26 mouse cellular contexts compared by ENCODE assay signal in genomic region chr10:29592906-29593305, GRCm38 (mm10). TPM values are rescaled to one million over a fixed set of nuclear protein-coding genes. Genes with fewer than 3 reads are reported as not detected.
A peak's percentile ranks its signal among the peaks of the same experiment; 100 is the strongest.
DNase-seq lines count a peak whose midpoint lies in the region; ATAC-seq lines count a peak whose summit lies in the region.
"Had no signal": no experiment of that assay in that cellular context is flagged by ENCODE, and none has a peak within 500 bp of the region (broad histone marks: within the 10 kb centered on the region; RNA-seq: fewer than 3 reads in every experiment).

No protein-coding gene starts in this region.

- peak; percentile 61; the same call in 1 of the 2 replicates for ATAC-seq in kidney, embryonic 16.5 days (ENCODE audit: low FRiP score, low TSS enrichment)
- ATAC-seq: activated CD4-positive, CD25-positive, alpha-beta regulatory T cell, adult 4 months; forebrain, embryonic 14.5 days; forebrain, postnatal 0 days had no signal

- 17% methylated on average over 3 of the region's 3 CpGs for WGBS in kidney, embryonic 16.5 days

- peak; percentile 20 for DNase-seq in embryo, embryonic 10 days (ENCODE audit: low spot score)
- DNase-seq in embryo, embryonic 9.5 days (ENCODE audit: extremely low spot score) = no peak
- DNase-seq in kidney, postnatal 14 days = no peak
- peak; percentile 37 for DNase-seq in embryo, embryonic 11.5 days (ENCODE audit: low read depth, low spot score)
- peak; percentile 75 for DNase-seq in mesoderm, embryonic 11.5 days (ENCODE audit: low read depth, low spot score)
- DNase-seq in lung, postnatal 10 days = no peak
- DNase-seq in heart, postnatal 14 days = no peak
- DNase-seq: adrenal gland, adult 8-10 months; adrenal gland, postnatal 25 days; cerebellum, adult 11-12 months; cerebellum, adult 8-10 months; cerebellum, postnatal 10 days; cerebellum, postnatal 36 days; forebrain, postnatal 0 days; gastrocnemius, postnatal 25 days; heart, adult 18-20 months; heart, postnatal 10 days had no signal

- H3K36me3 ChIP-seq in kidney, embryonic 16.5 days (ENCODE audit: insufficient read depth, low read length) = no peaks in the 10 kb centered on the region
- H3K36me3 ChIP-seq: embryonic facial prominence, embryonic 15.5 days; heart, embryonic 12.5 days; heart, embryonic 15.5 days; hindbrain, embryonic 12.5 days; hindbrain, embryonic 15.5 days had no signal

- intact Hi-C loops in heart, postnatal 14 days (cut with DNase I) = no loop called here

- H3K4me3 ChIP-seq in kidney, embryonic 16.5 days (ENCODE audit: low read length) = no peak overlapping the region
- H3K4me3 ChIP-seq: embryonic facial prominence, embryonic 15.5 days; heart, embryonic 12.5 days; heart, embryonic 15.5 days; hindbrain, embryonic 12.5 days; hindbrain, embryonic 15.5 days had no signal

- H3K4me2 ChIP-seq in kidney, embryonic 16.5 days (replicated peaks; ENCODE audit: low read depth, low read length) = no peak overlapping the region
- H3K4me2 ChIP-seq: embryonic facial prominence, embryonic 15.5 days; heart, embryonic 12.5 days; heart, embryonic 15.5 days; hindbrain, embryonic 12.5 days; hindbrain, embryonic 15.5 days had no signal

- H3K27me3 ChIP-seq in kidney, embryonic 16.5 days (ENCODE audit: insufficient read depth, low read length) = no peaks in the 10 kb centered on the region
- H3K27me3 ChIP-seq: embryonic facial prominence, embryonic 15.5 days; heart, embryonic 12.5 days; heart, embryonic 15.5 days; hindbrain, embryonic 12.5 days; hindbrain, embryonic 15.5 days had no signal

- H3K9me3 ChIP-seq in kidney, embryonic 16.5 days (ENCODE audit: low read length) = no peaks in the 10 kb centered on the region
- H3K9me3 ChIP-seq: embryonic facial prominence, embryonic 15.5 days; heart, embryonic 12.5 days; heart, embryonic 15.5 days; hindbrain, embryonic 12.5 days; hindbrain, embryonic 15.5 days had no signal

- H3K4me1 ChIP-seq in kidney, embryonic 16.5 days (ENCODE audit: insufficient read depth, low read length) = peaks cover 4% of the 10 kb centered on the region; the same call in 1 of the 2 replicates
- H3K4me1 ChIP-seq: embryonic facial prominence, embryonic 15.5 days; heart, embryonic 12.5 days; heart, embryonic 15.5 days; hindbrain, embryonic 12.5 days; hindbrain, embryonic 15.5 days had no signal

- no peak overlapping the region for H3K27ac ChIP-seq in kidney, embryonic 16.5 days (ENCODE audit: low read length)
- H3K27ac ChIP-seq: embryonic facial prominence, embryonic 15.5 days; heart, embryonic 15.5 days; hindbrain, embryonic 12.5 days; hindbrain, embryonic 15.5 days had no signal

- H3K9ac ChIP-seq in kidney, embryonic 16.5 days (replicated peaks; ENCODE audit: low read length) = no peak overlapping the region
- H3K9ac ChIP-seq: embryonic facial prominence, embryonic 15.5 days; forebrain, postnatal 0 days; heart, embryonic 12.5 days; heart, embryonic 15.5 days; hindbrain, embryonic 12.5 days; hindbrain, embryonic 15.5 days had no signal

RNA-seq across cellular contexts. Expression of gene Rspo3, which starts 57.2 kb away (rescaled TPM):
- polyA plus RNA-seq in kidney, embryonic 16.5 days (2015; fragmentation: Nextera tagmentation; extraction: Ambion mirVana) = 7.3 and 7.7 TPM in 2 replicates
- under 1 TPM; 0.22 to 0.36 TPM for total RNA-seq in heart, postnatal 14 days (2021)
- total RNA-seq: hematopoietic stem cell, adult 5-6 weeks had no signal

Comparison
In these comparisons a context has a peak if more than half of its experiments do, and no peak if none do; other contexts are left out.
1. DNase-seq: peak in embryo, embryonic 10 days (single experiment), embryo, embryonic 11.5 days (single experiment) and mesoderm, embryonic 11.5 days (single experiment); none in embryo, embryonic 9.5 days (single experiment), kidney, postnatal 14 days (single experiment), lung, postnatal 10 days (single experiment) and heart, postnatal 14 days (0 of 2).